Mouse (Mus musculus): ENCODE data around the gene Nup50.
"Not testable (repeated sequence)": the region's sequence is repeated elsewhere in the genome, so short reads cannot be mapped to it uniquely, and the experiment has no call there.

Nup50 gene

GRCm38 (mm10) chr15:84922884-84923507, at the start of gene Nup50:
TSS of gene Nup50 (plus strand) at chr15:84923411.
- in situ Hi-C loops (cut with MboI, MseI), result loop anchor here (5.0 kb wide), 2 partner anchors 64 to 66 kb away; partner anchors contain the start of genes 5031439G07Rik and Phf21b

GRCm38 (mm10) chr15:84873867-84874266, 49.3 kb upstream of the Nup50 start:
- in situ Hi-C loops (cut with MboI, MseI), result no loop called here

- in situ Hi-C loops (cut with MboI, MseI), result no loop called here
These were observed 46.0 kb upstream of the Nup50 start for GRCm38 (mm10) chr15:84877029-84877815.

GRCm38 (mm10) chr15:84888066-84888465, 35.1 kb upstream of the Nup50 start:
- in situ Hi-C loops (cut with MboI, MseI), result no loop called here

- in situ Hi-C loops (cut with MboI, MseI), result no loop called here
These were observed 32.0 kb upstream of the Nup50 start for GRCm38 (mm10) chr15:84891246-84891645.

- in situ Hi-C loops (cut with MboI, MseI), result no loop called here
These were observed 31.6 kb upstream of the Nup50 start for GRCm38 (mm10) chr15:84891658-84892057.

- in situ Hi-C loops (cut with MboI, MseI), result not testable (repeated sequence)
These were observed 27.0 kb upstream of the Nup50 start for GRCm38 (mm10) chr15:84896216-84896615.

- in situ Hi-C loops (cut with MboI, MseI), result no loop called here
These were observed 26.5 kb upstream of the Nup50 start for GRCm38 (mm10) chr15:84896664-84897063.

GRCm38 (mm10) chr15:84898077-84898476, 25.1 kb upstream of the Nup50 start:
- in situ Hi-C loops (cut with MboI, MseI), result no loop called here

GRCm38 (mm10) chr15:84903843-84904385, 19.3 kb upstream of the Nup50 start:
- in situ Hi-C loops (cut with MboI, MseI), result no loop called here

- in situ Hi-C loops (cut with MboI, MseI), result no loop called here
These were observed 10.0 kb upstream of the Nup50 start for GRCm38 (mm10) chr15:84913201-84913600.

- in situ Hi-C loops (cut with MboI, MseI), result loop anchor here (5.0 kb wide), 2 partner anchors 63 to 67 kb away; partner anchors contain the start of genes 5031439G07Rik and Phf21b
These were observed 3.3 kb upstream of the Nup50 start, which contains the start of gene Gm29666 for GRCm38 (mm10) chr15:84919938-84920337. TSS of gene Gm29666 (minus strand) at chr15:84920038.

- in situ Hi-C loops (cut with MboI, MseI), result loop anchor here (5.0 kb wide), 2 partner anchors 64 to 66 kb away; partner anchors contain the start of genes 5031439G07Rik and Phf21b
These were observed 434 bp downstream of the Nup50 start for GRCm38 (mm10) chr15:84923508-84924181.

- in situ Hi-C loops (cut with MboI, MseI), result loop anchor here (5.0 kb wide), 2 partner anchors 62 to 68 kb away; partner anchors contain the start of genes 5031439G07Rik and Phf21b
These were observed 1.6 kb downstream of the Nup50 start for GRCm38 (mm10) chr15:84924781-84925315.

- in situ Hi-C loops (cut with MboI, MseI), result no loop called here
These were observed 2.3 kb downstream of the Nup50 start for GRCm38 (mm10) chr15:84925495-84926018.

GRCm38 (mm10) chr15:84932351-84932750, 9.1 kb downstream of the Nup50 start:
- in situ Hi-C loops (cut with MboI, MseI), result no loop called here

GRCm38 (mm10) chr15:84934901-84935300, 11.7 kb downstream of the Nup50 start:
- in situ Hi-C loops (cut with MboI, MseI), result no loop called here

- in situ Hi-C loops (cut with MboI, MseI), result no loop called here
These were observed 16.9 kb downstream of the Nup50 start for GRCm38 (mm10) chr15:84940102-84940501.

- in situ Hi-C loops (cut with MboI, MseI), result no loop called here
These were observed 19.6 kb downstream of the Nup50 start for GRCm38 (mm10) chr15:84942647-84943285.

GRCm38 (mm10) chr15:84944319-84944718, 21.1 kb downstream of the Nup50 start:
- in situ Hi-C loops (cut with MboI, MseI), result no loop called here

GRCm38 (mm10) chr15:84948990-84949389, 25.8 kb downstream of the Nup50 start:
- in situ Hi-C loops (cut with MboI, MseI), result no loop called here

Data from T-helper 1 cell (primary cell).